Mouse (Mus musculus): ENCODE results near the gene Krtap19-1.

The Krtap19-1 gene

DNA sequence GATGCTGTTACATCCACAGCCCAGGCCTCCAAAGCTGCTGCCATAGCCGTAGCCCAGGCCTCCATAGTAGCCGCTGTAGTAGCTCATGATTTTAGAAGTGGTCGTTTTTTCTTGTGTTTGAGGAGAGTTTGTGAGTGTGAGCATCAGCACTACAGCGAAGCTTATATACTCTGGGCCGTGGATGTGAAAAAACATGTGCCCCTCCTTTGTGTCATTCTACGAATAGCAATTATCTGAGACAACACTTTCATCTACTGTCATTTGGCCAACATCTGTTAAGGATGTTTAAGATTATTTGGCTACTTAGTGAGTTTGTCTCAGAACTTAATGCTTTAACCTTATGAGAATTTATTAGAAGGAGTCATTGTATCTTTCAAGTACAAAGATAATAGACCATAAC, at the start of gene Krtap19-1:
Gene Krtap19-1, minus strand, starts transcription at position 101 of the 400 bp plus-strand sequence.
- DNase-seq (ENCODE audit: low spot score in 2 of 2): no peak

DNA sequence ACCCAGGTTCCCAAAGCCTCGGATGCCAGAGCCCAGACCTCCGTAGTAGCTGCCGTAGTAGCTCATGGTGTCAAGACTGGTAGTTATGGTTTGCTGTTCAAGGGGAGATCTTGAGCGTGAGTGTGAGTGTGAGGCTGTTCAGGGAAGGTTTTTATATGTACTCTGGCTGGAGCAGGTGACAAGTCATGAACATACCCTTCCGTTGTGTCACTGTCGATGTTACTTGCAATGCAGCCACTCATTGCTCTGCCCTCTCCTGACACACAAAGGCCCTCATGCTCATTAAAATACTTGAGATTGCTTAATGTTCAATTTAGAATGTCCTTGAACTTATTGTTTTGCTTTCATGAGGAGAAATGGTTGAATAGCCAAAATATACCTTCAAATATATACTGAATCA, 27.1 kb upstream of the Krtap19-1 start, which contains the start of gene Krtap19-5:
Gene Krtap19-5, minus strand, starts transcription at position 101 of the 400 bp plus-strand sequence.
- no peak for DNase-seq (ENCODE audit: low spot score in 2 of 2)

DNA sequence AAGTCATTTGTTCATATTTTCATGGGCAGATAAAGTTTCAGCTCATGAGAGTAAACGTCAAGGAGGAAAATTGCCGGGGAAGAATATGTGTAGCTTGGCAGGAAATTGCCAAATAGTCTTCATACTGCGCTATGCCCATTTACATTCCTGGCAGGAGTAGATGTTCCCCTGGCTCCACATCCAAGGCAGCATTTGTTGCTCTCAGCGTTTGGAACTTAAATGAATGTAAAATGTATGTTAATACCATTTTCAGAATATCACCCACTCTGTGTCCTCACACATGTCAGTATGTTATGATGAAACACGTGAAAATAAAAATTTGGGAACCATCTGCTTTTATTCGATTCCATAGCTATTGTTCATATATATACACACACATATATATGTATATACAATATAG, 17.7 kb upstream of the Krtap19-1 start:
- no peak for DNase-seq (ENCODE audit: low spot score in 2 of 2)

DNA sequence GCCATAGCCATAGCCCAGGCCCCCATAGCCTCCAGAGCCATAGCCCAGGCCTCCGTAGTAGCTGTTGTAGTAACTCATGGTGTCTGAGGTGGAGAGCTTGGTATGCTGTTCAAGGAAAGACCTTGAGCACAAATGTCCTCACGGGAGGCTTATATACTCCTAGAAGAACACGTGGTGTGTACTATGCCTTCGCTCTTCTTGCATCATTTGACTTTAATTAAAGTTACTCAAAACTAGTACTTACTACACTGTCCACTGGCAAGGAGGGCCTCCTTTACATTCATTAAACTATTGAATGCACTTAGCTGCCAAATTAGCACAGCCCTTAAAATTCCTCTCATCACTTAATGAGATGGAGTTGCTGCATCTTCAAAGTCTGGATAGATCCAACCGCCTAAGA, 15.8 kb upstream of the Krtap19-1 start, which contains the start of gene Krtap19-4:
Gene Krtap19-4, minus strand, starts transcription at position 101 of the 400 bp plus-strand sequence.
- no peak for DNase-seq (ENCODE audit: low spot score in 2 of 2)

DNA sequence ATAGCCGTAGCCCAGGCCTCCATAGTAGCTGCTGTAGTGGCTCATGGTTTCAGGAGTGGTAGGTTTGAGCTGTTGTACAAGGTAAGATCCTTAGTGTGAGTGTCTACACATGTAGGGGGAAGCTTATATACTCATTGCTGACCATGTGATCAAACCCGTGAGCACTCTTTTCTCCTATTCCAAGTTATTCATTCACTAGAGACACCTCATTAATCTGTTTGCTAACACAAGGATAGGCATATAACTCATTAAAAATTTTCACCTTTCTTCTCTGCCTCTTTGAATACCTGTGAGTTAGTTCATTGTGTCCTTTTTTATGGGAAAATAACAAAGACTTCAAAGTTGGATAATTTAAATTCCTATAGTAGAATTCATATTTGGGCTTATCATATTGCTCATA, 8.7 kb upstream of the Krtap19-1 start, which contains the start of gene Krtap19-3:
Gene Krtap19-3, minus strand, starts transcription at position 101 of the 400 bp plus-strand sequence.
- no peak for DNase-seq (ENCODE audit: low spot score in 2 of 2)

DNA sequence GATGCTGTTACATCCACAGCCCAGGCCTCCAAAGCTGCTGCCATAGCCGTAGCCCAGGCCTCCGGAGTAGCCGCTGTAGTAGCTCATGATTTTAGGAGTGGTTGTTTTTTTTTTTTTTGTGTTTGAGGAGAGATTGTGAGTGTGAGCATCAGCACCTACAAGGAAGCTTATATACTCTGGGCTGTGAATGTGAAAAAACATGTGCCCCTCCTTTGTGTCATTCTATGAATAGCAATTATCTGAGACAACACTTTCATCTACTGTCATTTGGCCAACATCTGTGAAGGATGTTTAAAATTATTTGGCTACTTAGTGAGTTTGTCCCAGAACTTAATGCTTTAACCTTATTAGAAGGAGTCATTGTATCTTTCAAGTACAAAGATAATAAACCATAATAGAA, 5.0 kb upstream of the Krtap19-1 start, which contains the start of gene Krtap19-2:
Gene Krtap19-2, minus strand, starts transcription at position 101 of the 400 bp plus-strand sequence.
- DNase-seq (ENCODE audit: low spot score in 2 of 2): no peak

DNA sequence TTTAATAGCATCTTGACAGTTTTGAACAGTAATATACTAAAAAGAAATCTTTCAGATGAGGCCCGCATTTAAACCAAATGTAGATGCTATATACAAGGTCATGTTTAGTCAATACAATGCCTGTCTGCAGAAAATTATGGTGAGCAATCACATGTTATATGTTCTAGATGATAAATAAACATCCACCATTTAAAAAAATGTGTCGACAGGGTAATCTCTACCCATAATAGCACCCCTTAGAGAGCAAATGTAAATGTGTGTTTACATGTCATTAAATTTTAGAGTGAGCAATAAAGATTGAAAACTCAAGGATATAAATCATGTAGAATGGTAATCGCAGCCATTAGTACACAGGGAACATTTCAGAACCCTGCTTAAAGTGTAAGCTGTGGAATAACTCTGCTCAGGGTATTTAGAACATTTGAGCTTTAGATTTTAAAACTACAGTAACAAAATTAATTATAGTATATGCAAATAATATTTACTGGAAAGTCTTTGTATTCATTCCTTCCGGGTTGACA, 4.3 kb downstream of the Krtap19-1 start:
- no peak for DNase-seq (ENCODE audit: low spot score in 2 of 2)

DNA sequence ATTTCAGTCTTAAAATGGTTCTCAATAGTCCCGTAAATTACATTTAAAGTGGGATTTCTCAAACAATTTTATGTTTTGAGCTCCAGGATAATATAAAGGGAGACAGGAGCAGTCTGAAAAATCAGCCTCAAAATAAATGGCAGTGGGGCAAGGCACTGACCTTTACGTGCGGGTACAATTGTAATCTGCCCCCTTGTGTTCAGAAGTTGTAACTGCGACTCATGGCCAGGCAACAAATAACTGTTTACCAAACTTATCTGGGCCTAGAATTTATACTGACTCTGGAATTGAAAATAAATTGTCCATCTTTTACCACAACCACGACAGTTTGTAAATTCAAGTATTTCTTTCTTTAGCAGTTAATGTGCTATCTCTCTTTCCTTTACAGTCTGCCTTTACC, 17.8 kb downstream of the Krtap19-1 start:
- DNase-seq (ENCODE audit: low spot score in 2 of 2): no peak

DNA sequence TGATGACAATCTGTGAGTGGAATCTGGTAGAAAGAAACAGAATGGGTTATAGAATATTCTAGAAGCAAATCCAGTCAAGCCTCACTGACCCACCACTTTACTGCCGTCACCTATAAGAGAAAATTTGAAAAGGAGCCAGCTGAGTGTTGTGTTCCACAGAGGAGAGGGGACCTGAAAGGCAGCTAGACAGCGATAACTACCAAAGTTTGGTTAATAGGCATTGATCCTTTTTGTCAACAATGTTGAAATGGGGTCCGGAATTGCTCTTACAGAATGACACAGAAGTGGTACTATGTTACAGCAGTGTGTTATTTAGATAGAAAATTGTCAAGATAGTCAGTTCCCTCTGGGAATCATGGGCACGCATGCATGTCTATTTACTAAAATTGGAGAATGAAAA, 20.7 kb downstream of the Krtap19-1 start:
- no peak for DNase-seq (ENCODE audit: low spot score in 2 of 2)

DNA sequence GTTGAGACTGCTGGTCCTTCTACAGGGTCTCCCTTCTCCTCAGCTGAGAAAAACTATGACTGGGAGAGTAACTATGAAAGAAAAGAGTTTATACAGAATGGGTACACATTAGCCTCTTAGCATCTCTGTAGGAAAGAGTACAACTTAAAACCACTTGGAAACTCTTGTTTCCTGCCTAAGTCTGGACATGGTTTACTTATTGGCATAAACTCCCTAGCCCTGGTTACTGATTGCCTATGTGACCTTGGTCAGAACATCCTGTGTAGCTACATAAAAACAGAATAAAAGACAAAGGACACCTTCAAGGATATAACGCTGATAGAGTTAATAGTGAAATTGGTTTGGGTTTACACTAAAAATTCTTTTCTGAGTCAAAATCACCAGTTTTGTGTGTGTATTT, 21.8 kb downstream of the Krtap19-1 start:
- DNase-seq (ENCODE audit: low spot score in 2 of 2): no peak

DNA sequence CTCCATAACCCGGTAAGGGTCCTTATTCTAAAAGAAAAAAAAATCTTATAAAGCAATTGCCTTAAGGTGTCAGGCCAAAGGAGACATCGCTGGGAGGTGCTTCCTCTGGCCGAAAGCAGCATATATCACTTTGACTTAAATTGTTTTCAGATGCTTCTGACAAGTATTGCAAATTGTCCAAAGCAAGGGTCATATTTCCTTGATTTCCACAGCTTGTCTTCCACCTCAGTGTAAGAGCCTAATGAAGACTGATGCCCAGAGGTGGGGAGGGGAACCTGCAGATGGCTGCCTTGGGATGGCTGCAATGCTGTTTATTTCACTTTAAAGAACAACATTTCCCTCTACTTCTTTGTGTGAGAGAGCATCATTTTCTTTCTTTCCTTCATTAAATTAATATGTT, 42.2 kb downstream of the Krtap19-1 start:
- no peak for DNase-seq (ENCODE audit: low spot score in 2 of 2)

DNA sequence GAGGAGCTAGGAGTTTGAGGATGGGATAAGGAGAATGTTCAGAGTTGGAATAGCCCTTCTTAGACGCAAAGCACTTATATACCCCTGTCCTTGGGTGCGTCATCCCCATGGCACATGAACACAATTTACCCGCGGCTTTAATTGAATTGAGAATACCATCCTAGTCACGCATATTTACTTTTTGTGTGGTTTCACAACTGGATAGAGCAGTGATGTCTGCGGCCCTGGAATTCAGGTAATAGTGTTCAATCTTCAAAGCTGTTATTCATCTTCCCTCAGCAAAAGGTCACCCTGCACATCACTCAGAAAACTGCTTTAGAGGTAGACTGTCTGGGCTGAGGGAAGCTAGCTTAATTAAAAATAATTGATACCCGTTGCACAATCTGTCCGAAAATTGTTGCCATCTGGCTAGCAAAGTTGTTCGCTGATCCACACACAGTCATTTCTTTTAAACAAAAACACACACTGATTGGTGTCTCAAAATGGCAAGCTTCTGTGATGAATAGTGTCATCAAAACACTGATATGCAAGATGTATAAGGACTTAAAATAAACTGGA, 43.0 kb downstream of the Krtap19-1 start, which contains the start of gene Krtap14:
Gene Krtap14, minus strand, starts transcription at position 51 of the 558 bp plus-strand sequence.
- no peak for DNase-seq (ENCODE audit: low spot score in 2 of 2)

DNA sequence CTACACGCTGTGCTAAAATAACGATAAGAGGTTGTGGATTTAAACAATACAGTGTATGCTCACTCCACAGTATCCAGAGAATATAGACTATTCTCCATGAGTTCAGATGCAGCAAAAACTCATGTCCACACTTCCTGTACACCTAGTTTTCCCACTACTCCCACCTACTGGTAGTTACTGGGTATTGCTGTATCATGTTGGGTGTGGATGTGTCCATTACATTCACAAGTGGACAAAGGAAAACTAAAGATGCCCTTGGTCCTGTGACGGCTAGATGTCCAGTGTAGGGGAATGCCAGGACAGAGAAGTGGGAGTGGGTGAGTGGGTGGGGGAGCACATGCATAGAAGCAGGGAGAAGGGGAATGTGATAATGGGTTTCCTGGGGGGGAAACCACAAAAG, 45.5 kb downstream of the Krtap19-1 start:
- no peak for DNase-seq (ENCODE audit: low spot score in 2 of 2)

DNA sequence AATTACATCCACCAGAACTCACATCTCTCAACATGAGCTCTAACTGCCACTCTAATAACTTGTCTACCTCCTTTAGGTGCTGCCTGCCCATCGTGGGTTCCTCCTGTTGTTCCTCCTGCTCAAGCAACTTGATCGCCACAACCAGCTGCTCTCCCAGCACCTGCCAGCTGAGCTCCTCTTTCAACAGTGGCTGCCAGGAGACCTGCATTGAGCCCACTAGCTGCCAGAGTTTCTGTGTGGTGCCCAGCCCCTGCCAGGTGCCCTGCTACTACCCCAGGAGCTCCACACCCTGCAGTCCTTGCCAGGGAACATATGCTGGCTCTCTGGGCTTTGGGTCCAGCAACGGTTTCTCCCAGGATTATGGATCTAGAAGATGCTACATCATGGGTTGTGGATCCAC, 49.1 kb downstream of the Krtap19-1 start, which contains the start of gene Krtap15:
Gene Krtap15, plus strand, starts transcription at position 150 of the 400 bp plus-strand sequence.
- DNase-seq (ENCODE audit: low spot score in 2 of 2): no peak

All from spleen, postnatal 4 days (tissue).